Mouse (Mus musculus) spleen, adult 18-20 months (tissue): ENCODE results near the gene Zrsr2.
A peak's percentile ranks its signal among the peaks of the same experiment; 100 is the strongest.

Experiments
- DNase-seq, 2 experiments: peaks; one replicate each; pipeline ENCODE4 v3.0.0; 2022; ENCODE audit warnings: mixed read lengths in 2 of 2

The Zrsr2 gene

GRCm38 (mm10) chrX:163958467-163958875 lies at the start of gene Zrsr2:
Gene Zrsr2 (minus strand): TSS chrX:163958661.
- peak; percentile 68 to 80 for DNase-seq

GRCm38 (mm10) chrX:164004809-164005208 lies 46.3 kb upstream of the Zrsr2 start:
- no peak for DNase-seq

- no peak for DNase-seq
Measured at GRCm38 (mm10) chrX:163999848-164000247, 41.4 kb upstream of the Zrsr2 start.

- no peak for DNase-seq
Measured at GRCm38 (mm10) chrX:163996754-163997153, 38.3 kb upstream of the Zrsr2 start.

- DNase-seq: no peak
Measured at GRCm38 (mm10) chrX:163987718-163988374, 29.4 kb upstream of the Zrsr2 start.

- DNase-seq: no peak
Measured at GRCm38 (mm10) chrX:163982129-163982528, 23.7 kb upstream of the Zrsr2 start.

GRCm38 (mm10) chrX:163981500-163981899 lies 23.0 kb upstream of the Zrsr2 start:
- DNase-seq: no peak

GRCm38 (mm10) chrX:163981092-163981491 lies 22.6 kb upstream of the Zrsr2 start:
- no peak for DNase-seq

GRCm38 (mm10) chrX:163957803-163958466 lies 526 bp downstream of the Zrsr2 start:
- peak; percentile 40 to 68 for DNase-seq

GRCm38 (mm10) chrX:163957381-163957780 lies 1.1 kb downstream of the Zrsr2 start:
- no peak for DNase-seq

GRCm38 (mm10) chrX:163951618-163952017 lies 6.8 kb downstream of the Zrsr2 start:
- DNase-seq: no peak

- no peak for DNase-seq
Measured at GRCm38 (mm10) chrX:163944381-163944780, 14.1 kb downstream of the Zrsr2 start.

GRCm38 (mm10) chrX:163938587-163938986 lies 19.9 kb downstream of the Zrsr2 start:
- DNase-seq: no peak

- DNase-seq: no peak
Measured at GRCm38 (mm10) chrX:163934731-163935130, 23.7 kb downstream of the Zrsr2 start.

GRCm38 (mm10) chrX:163929550-163929949 lies 28.9 kb downstream of the Zrsr2 start:
- DNase-seq: no peak

GRCm38 (mm10) chrX:163912791-163913190 lies 45.7 kb downstream of the Zrsr2 start:
- peak; percentile 12 to 49 for DNase-seq

GRCm38 (mm10) chrX:163909381-163909780 lies 49.1 kb downstream of the Zrsr2 start:
- peak; percentile 45 to 48 for DNase-seq

GRCm38 (mm10) chrX:163908337-163909250 lies 49.9 kb downstream of the Zrsr2 start, which contains the start of gene Ap1s2:
Gene Ap1s2 (plus strand): TSS chrX:163909017.
- peak; percentile 90 to 92 for DNase-seq

- no peak for DNase-seq
Measured at GRCm38 (mm10) chrX:163908003-163908336, 50.5 kb downstream of the Zrsr2 start.

GRCm38 (mm10) chrX:163906861-163907260 lies 51.6 kb downstream of the Zrsr2 start:
- no peak for DNase-seq

GRCm38 (mm10) chrX:163899431-163900020 lies 58.9 kb downstream of the Zrsr2 start:
- no peak for DNase-seq

- no peak for DNase-seq
Measured at GRCm38 (mm10) chrX:163897354-163897753, 61.1 kb downstream of the Zrsr2 start.

GRCm38 (mm10) chrX:163885539-163885981 lies 72.9 kb downstream of the Zrsr2 start:
- DNase-seq: no peak
